Mouse (Mus musculus) cerebellum, adult 2 months (tissue): ENCODE data around the gene Dmac2.

Experiments used
- CTCF ChIP-seq: fragments of 200-500 bp; IDR thresholded peaks from 2 replicates; pipeline ENCODE4 v1.5.1; 2011; ENCODE audit warnings: low read depth, mild to moderate bottlenecking, control low read depth, low read length, moderate library complexity, borderline replicate concordance; ENCODE audit not compliant: insufficient read depth
- POLR2A ChIP-seq: fragments of 200-500 bp; IDR thresholded peaks from 2 replicates; pipeline ENCODE4 v1.6.1; 2011; ENCODE audit warnings: low read length, control low read depth, borderline replicate concordance; ENCODE audit not compliant: insufficient read depth

- TF ChIP-seq CTCF: no peak
- TF ChIP-seq POLR2A: no peak
Measured at GRCm38 (mm10) chr7:25619722-25619991, 443 bp downstream of the Dmac2 start.
